Mouse (Mus musculus) spleen, adult 2 months (tissue): ENCODE results near the gene 1810049J17Rik.

ENCODE experiments used
- CTCF ChIP-seq: fragments of 200-500 bp; IDR thresholded peaks from 2 replicates; pipeline ENCODE4 v1.5.1; 2011; ENCODE audit warnings: mild to moderate bottlenecking, inconsistent platforms; ENCODE audit not compliant: insufficient read depth, insufficient read length, insufficient replicate concordance; ENCODE audit errors: extremely low read depth
- POLR2A ChIP-seq: fragments of 200-500 bp; IDR thresholded peaks from 2 replicates; pipeline ENCODE4 v1.6.1; 2011; ENCODE audit warnings: low read depth, low read length, inconsistent platforms

DNA sequence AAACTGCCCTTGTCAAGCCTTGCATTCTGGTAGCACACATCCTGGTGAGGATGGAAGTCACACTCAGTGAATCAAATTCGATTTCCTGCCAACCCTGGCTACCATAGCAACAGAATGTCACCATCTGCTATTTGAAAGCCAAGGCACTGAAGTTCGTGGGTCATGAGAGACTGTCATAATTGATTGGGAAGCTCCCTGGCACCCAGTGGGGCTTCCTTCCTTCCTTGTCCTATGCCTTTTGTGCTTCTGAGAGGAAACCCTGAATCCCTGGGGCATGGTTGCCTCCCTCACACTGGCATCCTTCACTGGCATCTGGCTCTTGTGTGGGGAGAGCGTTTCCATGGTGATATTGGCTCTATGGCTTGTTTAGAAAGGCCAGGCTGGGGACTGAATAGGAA is 44.4 kb upstream of the 1810049J17Rik start:
- no peak for TF ChIP-seq CTCF
- TF ChIP-seq POLR2A: no peak
